Mouse (Mus musculus) limb, embryonic 11.5 days (tissue): ENCODE results near the gene Mphosph9. TPM values are rescaled to one million over a fixed set of nuclear protein-coding genes. Genes with fewer than 3 reads are reported as not detected.

Experiments used
- ATAC-seq: fragments of 200-750 bp; cut with Nextera tagmentation; 2 replicates; pipeline ENCODE4 v1.8.0; 2017; ENCODE audit warnings: low read depth; ENCODE audit not compliant: insufficient number of reproducible peaks, low FRiP score, low TSS enrichment
- DNase-seq: peaks from one replicate; pipeline ENCODE4 v3.0.0-alpha.2; 2015; ENCODE audit warnings: low spot score
- H3K27ac ChIP-seq: fragments of 300-500 bp; sonication (generic); replicated peaks from 2 replicates; pipeline ENCODE4 v1.5.1; 2014; ENCODE audit warnings: low read depth, mild to moderate bottlenecking, low read length
- H3K27me3 ChIP-seq: fragments of 300-500 bp; sonication (generic); 2 replicates; pipeline ENCODE4 v1.6.1; 2014; ENCODE audit warnings: mild to moderate bottlenecking, low read length, mixed read lengths; ENCODE audit not compliant: control insufficient read depth, insufficient read depth
- H3K36me3 ChIP-seq: fragments of 300-500 bp; sonication (generic); 2 replicates; pipeline ENCODE4 v1.6.1; 2014; ENCODE audit warnings: mild to moderate bottlenecking, low read length, moderate library complexity, mixed read lengths; ENCODE audit not compliant: control insufficient read depth, insufficient read depth
- H3K4me1 ChIP-seq: fragments of 300-500 bp; sonication (generic); 2 replicates; pipeline ENCODE4 v1.6.1; 2014; ENCODE audit warnings: low read length, mixed read lengths; ENCODE audit not compliant: control insufficient read depth, insufficient read depth
- H3K4me2 ChIP-seq: fragments of 300-500 bp; sonication (generic); 2 replicates; pipeline ENCODE4 v1.6.1; 2014; ENCODE audit warnings: low read depth, mild to moderate bottlenecking, moderate library complexity; ENCODE audit not compliant: severe bottlenecking
- H3K4me3 ChIP-seq: fragments of 300-500 bp; sonication (generic); 2 replicates; pipeline ENCODE4 v1.5.1; 2014; ENCODE audit warnings: low read depth, low read length
- H3K9ac ChIP-seq: fragments of 300-500 bp; sonication (generic); 2 replicates; pipeline ENCODE4 v1.6.1; 2014; ENCODE audit warnings: mild to moderate bottlenecking, low read length
- H3K9me3 ChIP-seq: fragments of 300-500 bp; sonication (generic); 2 replicates; pipeline ENCODE4 v1.6.1; 2016; ENCODE audit warnings: low read length; ENCODE audit not compliant: control insufficient read depth
- WGBS: fragments of 180-500 bp; shearing (Covaris S2); extraction: QIAGEN DNeasy Blood & Tissue Kit; methylation state at CpG from one replicate; pipeline ENCODE4 v1.1.7; 2014; 5-methylcytosine and 5-hydroxymethylcytosine counted together
- polyA plus RNA-seq: library from polyadenylated mRNA; unstranded; fragments of >200 nt; fragmentation: Nextera tagmentation; extraction: Ambion mirVana; gene quantifications from 2 replicates; pipeline ENCODE4 v1.2.1, GENCODE M21; 2014

The Mphosph9 gene
- polyA plus RNA-seq, 1 experiment from 2014 or later, result 18.3 TPM

GRCm38 (mm10) chr5:124359641-124360040 is 31.9 kb upstream of the Mphosph9 start:
- H3K9ac ChIP-seq, result no peak overlapping the region
- no peak overlapping the region for H3K4me2 ChIP-seq
- no peaks in the 10 kb centered on the region for H3K9me3 ChIP-seq
- H3K4me1 ChIP-seq, result no peaks in the 10 kb centered on the region
- H3K27me3 ChIP-seq, result no peaks in the 10 kb centered on the region
- no peak for DNase-seq
- 77% methylated on average over 2 of the region's 2 CpGs for WGBS
- no peak for ATAC-seq
- no peak overlapping the region for H3K4me3 ChIP-seq
- H3K27ac ChIP-seq, result no peak overlapping the region
- H3K36me3 ChIP-seq, result no peaks in the 10 kb centered on the region

- H3K4me2 ChIP-seq, result no peak overlapping the region
- H3K9ac ChIP-seq, result no peak overlapping the region
- no peak for DNase-seq
- H3K4me1 ChIP-seq, result peaks cover 4% of the 10 kb centered on the region
- no peak overlapping the region for H3K27ac ChIP-seq
- no peaks in the 10 kb centered on the region for H3K27me3 ChIP-seq
- H3K9me3 ChIP-seq, result no peaks in the 10 kb centered on the region
- WGBS, result 55% methylated on average over 3 of the region's 3 CpGs
- no peaks in the 10 kb centered on the region for H3K36me3 ChIP-seq
- no peak overlapping the region for H3K4me3 ChIP-seq
- ATAC-seq, result no peak
Measured at GRCm38 (mm10) chr5:124356695-124357094, 28.9 kb upstream of the Mphosph9 start.

DNA sequence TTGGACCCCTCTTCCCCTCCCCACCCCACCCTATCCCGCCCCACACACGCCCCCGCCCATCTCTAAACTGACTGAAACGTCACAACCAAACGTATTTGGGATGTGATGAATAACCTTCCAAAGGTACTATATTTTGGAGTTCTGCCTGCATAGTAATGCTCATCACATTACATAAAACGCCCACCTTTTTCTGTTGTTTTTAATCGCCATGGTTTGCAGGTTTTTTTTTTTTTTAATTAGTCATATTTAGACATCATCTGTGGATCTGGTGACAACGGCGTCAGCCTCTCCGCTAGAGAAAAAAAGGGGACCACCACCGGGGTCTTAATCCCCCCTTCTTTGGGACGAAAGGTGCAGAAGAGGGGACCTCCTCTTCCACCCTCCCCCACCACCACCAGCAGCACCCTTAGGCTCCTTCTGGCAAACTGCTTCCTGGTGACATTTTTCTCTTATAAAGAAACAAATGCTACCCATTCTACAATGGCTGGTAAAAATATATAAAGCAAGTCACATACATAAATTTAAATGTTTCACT is 27.7 kb upstream of the Mphosph9 start:
- no peaks in the 10 kb centered on the region for H3K27me3 ChIP-seq
- no peak overlapping the region for H3K9ac ChIP-seq
- H3K4me2 ChIP-seq, result peak overlapping the region; percentile 47
- H3K36me3 ChIP-seq, result no peaks in the 10 kb centered on the region; the same call in 1 of the 2 replicates
- ATAC-seq, result no peak
- H3K27ac ChIP-seq, result no peak overlapping the region
- peak overlapping the region; percentile 100 for H3K4me3 ChIP-seq
- H3K9me3 ChIP-seq, result no peaks in the 10 kb centered on the region
- no peak for DNase-seq
- peaks cover 16% of the 10 kb centered on the region for H3K4me1 ChIP-seq
- WGBS, result 4% methylated on average over 12 of the region's 12 CpGs

GRCm38 (mm10) chr5:124354574-124355424 is 27.0 kb upstream of the Mphosph9 start:
- ATAC-seq, result no peak
- H3K4me2 ChIP-seq, result peak overlapping the region; percentile 47
- H3K9ac ChIP-seq, result peak overlapping the region; percentile 100
- peak overlapping the region; percentile 100 for H3K4me3 ChIP-seq
- peak; percentile 68 for DNase-seq
- 1% methylated on average over 36 of the region's 60 CpGs for WGBS
- peak overlapping the region; percentile 99 for H3K27ac ChIP-seq
- no peaks in the 10 kb centered on the region for H3K27me3 ChIP-seq
- no peaks in the 10 kb centered on the region for H3K9me3 ChIP-seq
- no peaks in the 10 kb centered on the region; the same call in 1 of the 2 replicates for H3K36me3 ChIP-seq
- peaks cover 19% of the 10 kb centered on the region for H3K4me1 ChIP-seq

GRCm38 (mm10) chr5:124353726-124354547 is 26.2 kb upstream of the Mphosph9 start:
- peak overlapping the region; percentile 100 for H3K4me3 ChIP-seq
- ATAC-seq (no peak), DNase-seq (peak; percentile 56)
- peaks cover 19% of the 10 kb centered on the region for H3K4me1 ChIP-seq
- no peaks in the 10 kb centered on the region for H3K27me3 ChIP-seq
- under 1% methylated on average over 64 of the region's 132 CpGs for WGBS
- H3K4me2 ChIP-seq, result peak overlapping the region; percentile 95
- peaks cover 7% of the 10 kb centered on the region for H3K36me3 ChIP-seq
- peak overlapping the region; percentile 99 for H3K27ac ChIP-seq
- peak overlapping the region; percentile 100 for H3K9ac ChIP-seq
- no peaks in the 10 kb centered on the region for H3K9me3 ChIP-seq

DNA sequence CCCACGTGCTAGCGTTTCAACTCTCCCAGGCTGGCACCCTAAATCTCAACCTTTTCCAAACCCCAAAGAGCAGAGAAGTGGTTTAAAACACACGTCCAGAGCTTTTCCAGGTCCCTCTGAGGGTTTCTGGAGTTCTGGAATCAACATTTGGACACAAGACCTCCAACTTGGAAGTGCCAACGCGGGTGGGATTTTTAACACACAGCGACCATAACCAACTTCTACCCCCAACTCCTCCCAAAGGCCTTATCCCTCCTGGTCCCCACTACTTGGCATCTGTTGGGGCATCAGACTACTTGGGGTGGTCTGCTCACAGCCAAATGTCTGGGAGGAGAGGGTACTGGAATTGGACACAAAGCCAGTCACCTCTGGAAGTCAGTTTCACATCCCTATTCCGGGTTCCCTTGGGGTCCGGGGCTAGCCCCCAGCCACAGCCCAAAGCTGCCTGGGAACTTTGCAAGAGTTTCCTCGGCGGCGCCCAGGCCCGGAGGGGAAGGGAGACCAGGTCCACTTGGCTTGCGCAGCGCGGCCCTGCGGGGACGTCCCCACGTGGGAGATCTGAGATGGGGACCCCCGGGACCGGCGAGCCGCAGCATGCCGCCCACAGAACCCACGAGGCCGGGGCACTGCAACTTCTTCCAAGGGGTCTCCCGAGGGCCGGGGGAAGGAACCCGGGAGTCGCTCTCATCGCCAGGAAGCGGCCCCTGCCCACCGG is 25.4 kb upstream of the Mphosph9 start:
- DNase-seq (peak; percentile 76), ATAC-seq (no peak)
- peaks cover 19% of the 10 kb centered on the region for H3K4me1 ChIP-seq
- peak overlapping the region; percentile 100 for H3K9ac ChIP-seq
- H3K4me2 ChIP-seq, result peak overlapping the region; percentile 95
- H3K27ac ChIP-seq, result peak overlapping the region; percentile 99
- no peaks in the 10 kb centered on the region for H3K27me3 ChIP-seq
- 0% methylated on average over 32 of the region's 32 CpGs for WGBS
- peak overlapping the region; percentile 100 for H3K4me3 ChIP-seq
- H3K36me3 ChIP-seq, result peaks cover 14% of the 10 kb centered on the region
- H3K9me3 ChIP-seq, result no peaks in the 10 kb centered on the region

- H3K36me3 ChIP-seq, result peaks cover 17% of the 10 kb centered on the region
- H3K27me3 ChIP-seq, result no peaks in the 10 kb centered on the region
- peak overlapping the region; percentile 100 for H3K4me3 ChIP-seq
- no peaks in the 10 kb centered on the region for H3K9me3 ChIP-seq
- peak overlapping the region; percentile 95 for H3K4me2 ChIP-seq
- peak overlapping the region; percentile 100 for H3K9ac ChIP-seq
- peaks cover 19% of the 10 kb centered on the region for H3K4me1 ChIP-seq
- WGBS, result under 1% methylated on average over 27 of the region's 30 CpGs
- ATAC-seq (peak; percentile 88), DNase-seq (peak; percentile 88)
- peak overlapping the region; percentile 99 for H3K27ac ChIP-seq
Measured at GRCm38 (mm10) chr5:124352141-124352920, 24.6 kb upstream of the Mphosph9 start.
